Mouse (Mus musculus) ES-Bruce4 (cell line): ENCODE data around the gene Traf1.

ENCODE experiments used
- CTCF ChIP-seq: IDR thresholded peaks from one replicate; pipeline ENCODE4 v1.8.1; 2011; ENCODE audit warnings: low read depth, low read length
- EP300 ChIP-seq: IDR thresholded peaks from 2 replicates; pipeline ENCODE4 v1.6.1; 2011; ENCODE audit warnings: low read depth, low read length; ENCODE audit not compliant: insufficient read depth
- POLR2A ChIP-seq: IDR thresholded peaks from one replicate; pipeline ENCODE4 v1.8.1; 2011; ENCODE audit warnings: low read length; ENCODE audit not compliant: insufficient read depth

GRCm38 (mm10) chr2:34998956-34999355, 37.4 kb upstream of the Traf1 start:
- TF ChIP-seq POLR2A (no peak), CTCF (no peak), EP300 (no peak)
